Mouse (Mus musculus): ENCODE data around the gene Ttbk1.

The Ttbk1 gene

GRCm38 (mm10) chr17:46418628-46419027 is 68.8 kb downstream of the Ttbk1 start:
- DNase-seq (ENCODE audit: extremely low spot score) = no peak

- DNase-seq (ENCODE audit: extremely low spot score) = no peak
Measured at GRCm38 (mm10) chr17:46408478-46408877, 79.0 kb downstream of the Ttbk1 start.

DNA sequence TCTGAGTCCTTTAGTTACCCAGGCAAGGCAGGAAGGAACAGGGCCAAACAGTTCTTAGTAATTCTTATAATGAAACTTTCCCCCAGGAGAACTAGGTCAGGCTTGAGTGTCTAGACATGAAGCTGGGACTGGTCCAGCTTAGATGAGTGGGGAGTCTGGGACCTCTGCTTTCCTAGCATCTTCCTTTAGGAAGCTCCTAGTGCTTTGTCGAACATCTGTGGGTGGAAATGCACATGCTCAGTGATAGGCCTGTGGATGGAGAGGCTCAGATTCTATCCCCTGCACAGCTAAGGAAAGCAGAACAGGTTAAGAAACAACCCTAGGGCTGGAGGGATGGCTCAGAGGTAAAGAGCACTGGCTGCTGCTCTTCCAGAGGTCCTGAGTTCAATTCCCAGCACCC is 92.8 kb downstream of the Ttbk1 start:
- no peak for DNase-seq (ENCODE audit: extremely low spot score)

DNA sequence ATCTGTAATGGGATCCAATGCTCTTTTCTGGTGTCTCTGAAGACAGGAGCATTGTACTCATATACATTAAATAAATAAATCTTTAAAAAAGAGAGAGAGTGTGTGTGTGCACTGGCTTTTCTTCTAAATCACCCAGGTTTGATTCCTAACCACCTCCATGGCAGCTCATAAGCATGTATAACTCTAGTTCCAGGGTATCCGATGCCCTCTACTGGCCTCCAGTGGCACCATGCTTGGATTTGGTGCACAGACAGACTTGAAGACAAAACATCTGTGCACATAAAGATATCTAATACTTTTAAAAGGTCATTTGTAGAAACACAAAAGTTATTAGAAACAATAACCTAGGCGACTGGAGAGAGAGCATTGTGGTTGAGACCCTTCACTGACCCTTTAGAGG is 94.5 kb downstream of the Ttbk1 start:
- peak; percentile 42 for DNase-seq (ENCODE audit: extremely low spot score)

Data from embryo, embryonic 9.5 days (tissue).